Mouse (Mus musculus): ENCODE measurements around the gene Recql. TPM values are rescaled to one million over a fixed set of nuclear protein-coding genes. Genes with fewer than 3 reads are reported as not detected.

Recql gene
- total RNA-seq, 2 experiments from 2014 or later, result 22.9 to 28.0 TPM

Other genes starting within 250 kb of the Recql start
- gene Slco1a6, start 178.6 kb downstream of the Recql start, total RNA-seq (2021), result not detected
- not detected for gene Iapp, start 88.7 kb downstream of the Recql start, total RNA-seq (2021)
- not detected for gene Slco1a5, start 64.1 kb downstream of the Recql start, total RNA-seq (2021)
- 10 to 100 TPM; 13.2 to 14.4 TPM for gene Pyroxd1, start 41.4 kb downstream of the Recql start, total RNA-seq (2021)
- gene Golt1b, start 134 bp upstream of the Recql start, total RNA-seq (2021), result 10 to 100 TPM; 32.1 to 32.8 TPM
- 1 to 10 TPM in 1 of 2 experiments, under 1 TPM in 1; 0.94 to 2.0 TPM for gene Spx, start 26.4 kb upstream of the Recql start, total RNA-seq (2021)
- gene Gys2, start 86.0 kb upstream of the Recql start, total RNA-seq (2021), result under 1 TPM; 0.12 to 0.28 TPM
- gene Ldhb, start 120.9 kb upstream of the Recql start, total RNA-seq (2021), result 100 to 1,000 TPM; 589 to 628 TPM
- 1 to 10 TPM; 1.6 to 2.2 TPM for gene Kcnj8, start 184.5 kb upstream of the Recql start, total RNA-seq (2021)

All from layer of hippocampus, adult 18-20 months (tissue).